Mouse (Mus musculus) MEL (cell line): ENCODE measurements at regions not wholly inside any gene's neighbourhood (a gene's known extent, or its start where the extent isn't known, plus 50 kb on each side); places are given as distances from the start of the nearest gene placed in this dataset.

Experiments used
- BHLHE40 ChIP-seq: IDR thresholded peaks from 2 replicates; pipeline ENCODE4 v1.6.1; 2012; ENCODE audit warnings: low read depth, mild to moderate bottlenecking, inconsistent platforms, low read length, improper control_type of control experiment, borderline replicate concordance
- CHD2 ChIP-seq: IDR thresholded peaks from 2 replicates; pipeline ENCODE4 v1.6.1; 2011; ENCODE audit warnings: low read length, improper control_type of control experiment
- CTCF ChIP-seq, 3 experiments: IDR thresholded peaks in 2 of 3; conservative IDR thresholded peaks in 1 of 3; 2 replicates each; pipeline ENCODE4 v1.5.1; 2011 to 2012; ENCODE audit warnings: low read length in 3 of 3, low read depth in 2 of 3, mild to moderate bottlenecking in 2 of 3, improper control_type of control experiment in 1 of 3, inconsistent platforms in 1 of 3, mixed read lengths in 1 of 3, moderate library complexity in 1 of 3; ENCODE audit not compliant: control insufficient read depth in 1 of 3, insufficient read depth in 1 of 3, poor library complexity in 1 of 3, severe bottlenecking in 1 of 3
- E2F4 ChIP-seq: IDR thresholded peaks from 2 replicates; pipeline ENCODE4 v1.6.1; 2011; ENCODE audit warnings: low read depth, low read length, improper control_type of control experiment, borderline replicate concordance
- GABPA ChIP-seq: IDR thresholded peaks from 2 replicates; pipeline ENCODE4 v1.6.1; 2012; ENCODE audit warnings: low read depth, mild to moderate bottlenecking, inconsistent platforms, low read length, improper control_type of control experiment, moderate library complexity
- HCFC1 ChIP-seq: IDR thresholded peaks from 2 replicates; pipeline ENCODE4 v1.6.1; 2012; ENCODE audit warnings: low read depth, mild to moderate bottlenecking, inconsistent platforms, low read length, improper control_type of control experiment, moderate library complexity
- JUND ChIP-seq: IDR thresholded peaks from 2 replicates; pipeline ENCODE4 v1.6.1; 2011; ENCODE audit warnings: low read depth, mild to moderate bottlenecking, improper control_type of control experiment, low read length
- MAX ChIP-seq: IDR thresholded peaks from 2 replicates; pipeline ENCODE4 v1.6.1; 2011; ENCODE audit warnings: low read length, improper control_type of control experiment
- MXI1 ChIP-seq: IDR thresholded peaks from 2 replicates; pipeline ENCODE4 v1.6.1; 2011; ENCODE audit warnings: mild to moderate bottlenecking, low read depth, low read length, improper control_type of control experiment
- POLR2A ChIP-seq, 2 experiments: IDR thresholded peaks; 2 replicates each; pipeline ENCODE4 v1.6.1; 2011 to 2012; ENCODE audit warnings: low read length in 2 of 2, mild to moderate bottlenecking in 2 of 2, control low read depth in 1 of 2, improper control_type of control experiment in 1 of 2, low read depth in 1 of 2, moderate library complexity in 1 of 2; ENCODE audit not compliant: control insufficient read depth in 1 of 2, insufficient read depth in 1 of 2, poor library complexity in 1 of 2
- POLR2AphosphoS2 ChIP-seq: IDR thresholded peaks from 2 replicates; pipeline ENCODE4 v1.6.1; 2011; ENCODE audit warnings: low read length, improper control_type of control experiment
- RCOR1 ChIP-seq: IDR thresholded peaks from 2 replicates; pipeline ENCODE4 v1.6.1; 2012; ENCODE audit warnings: low read depth, mild to moderate bottlenecking, inconsistent platforms, low read length, improper control_type of control experiment
- USF2 ChIP-seq, 2 experiments: IDR thresholded peaks; 2 replicates each; pipeline ENCODE4 v1.6.1; 2011 to 2012; ENCODE audit warnings: improper control_type of control experiment in 2 of 2, low read length in 2 of 2, borderline replicate concordance in 1 of 2, inconsistent platforms in 1 of 2, low read depth in 1 of 2, mild to moderate bottlenecking in 1 of 2; ENCODE audit not compliant: insufficient read depth in 1 of 2

DNA sequence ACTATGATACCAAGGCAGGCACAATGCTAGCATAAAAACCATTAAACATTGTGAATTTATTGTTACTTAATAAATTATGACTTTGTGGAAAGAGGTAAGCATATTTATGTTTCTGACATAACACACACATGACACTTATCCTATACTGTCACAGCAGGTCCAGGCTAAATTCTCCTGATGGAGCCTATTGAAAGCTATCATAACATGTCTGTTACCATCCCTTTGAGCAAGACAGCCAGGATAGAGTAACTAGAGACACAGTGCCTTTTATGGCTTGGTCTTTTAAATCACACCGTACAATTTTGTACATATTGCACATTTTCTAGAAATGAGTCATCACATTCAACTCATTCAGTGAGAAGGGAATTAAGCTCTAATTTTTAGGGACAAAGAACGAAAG, 67.8 kb upstream of the Adgra3 start:
- TF ChIP-seq MXI1, result no peak
- TF ChIP-seq GABPA, result no peak
- no peak for TF ChIP-seq CTCF (IDR thresholded peaks at IDR 0.05 in 2 of 3, conservative IDR thresholded peaks at IDR 0.05 in 1 of 3; ENCODE audit: control insufficient read depth in 1 of 3, insufficient read depth in 1 of 3, low read depth in 2 of 3, low read length in 3 of 3, poor library complexity in 1 of 3, severe bottlenecking in 1 of 3)
- no peak for TF ChIP-seq MAX
- no peak for TF ChIP-seq BHLHE40
- TF ChIP-seq JUND, result no peak
- no peak for TF ChIP-seq HCFC1
- TF ChIP-seq RCOR1, result no peak
- TF ChIP-seq POLR2AphosphoS2, result no peak
- TF ChIP-seq POLR2A (IDR thresholded peaks at IDR 0.05; ENCODE audit: control insufficient read depth in 1 of 2, insufficient read depth in 1 of 2, low read depth in 1 of 2, low read length in 2 of 2, poor library complexity in 1 of 2), result no peak
- no peak for TF ChIP-seq E2F4
- TF ChIP-seq CHD2, result no peak
- TF ChIP-seq USF2 (IDR thresholded peaks at IDR 0.05; ENCODE audit: borderline replicate concordance in 1 of 2, insufficient read depth in 1 of 2, low read depth in 1 of 2, low read length in 2 of 2), result no peak
